Mouse (Mus musculus) heart, postnatal 4 days (tissue): ENCODE results near the gene Acvr2a. TPM values are rescaled to one million over a fixed set of nuclear protein-coding genes. Genes with fewer than 3 reads are reported as not detected.
A peak's percentile ranks its signal among the peaks of the same experiment; 100 is the strongest.
"Not testable (repeated sequence)": the region's sequence is repeated elsewhere in the genome, so short reads cannot be mapped to it uniquely, and the experiment has no call there.

Experiments
- DNase-seq: peaks from one replicate; pipeline ENCODE4 v3.0.0; 2021
- total RNA-seq, 2 experiments: library from RNA; stranded (reverse); gene quantifications; 2 replicates each; pipeline ENCODE4 v1.2.3; 2021

The Acvr2a gene
- 10 to 100 TPM; 18.9 to 19.7 TPM for total RNA-seq

- peak; percentile 93 for DNase-seq
Observed at GRCm38 (mm10) chr2:48813371-48814222, at the start of gene Acvr2a. Gene Acvr2a (plus strand): TSS chr2:48814109.

- DNase-seq, result no peak
Observed at GRCm38 (mm10) chr2:48766513-48766912, 47.4 kb upstream of the Acvr2a start.

- no peak for DNase-seq
Observed at GRCm38 (mm10) chr2:48767778-48768177, 46.1 kb upstream of the Acvr2a start.

GRCm38 (mm10) chr2:48768219-48768618 is 45.7 kb upstream of the Acvr2a start:
- no peak for DNase-seq

- no peak for DNase-seq
Observed at GRCm38 (mm10) chr2:48770100-48770499, 43.8 kb upstream of the Acvr2a start.

- no peak for DNase-seq
Observed at GRCm38 (mm10) chr2:48770634-48771033, 43.3 kb upstream of the Acvr2a start.

- DNase-seq, result no peak
Observed at GRCm38 (mm10) chr2:48775281-48775680, 38.6 kb upstream of the Acvr2a start.

GRCm38 (mm10) chr2:48788901-48789300 is 25.0 kb upstream of the Acvr2a start:
- no peak for DNase-seq

- DNase-seq, result peak; percentile 55
Observed at GRCm38 (mm10) chr2:48814223-48815038, 522 bp downstream of the Acvr2a start.

GRCm38 (mm10) chr2:48815039-48815590 is 1.2 kb downstream of the Acvr2a start:
- DNase-seq, result no peak

GRCm38 (mm10) chr2:48816141-48817028 is 2.5 kb downstream of the Acvr2a start:
- no peak for DNase-seq

GRCm38 (mm10) chr2:48825878-48826277 is 12.0 kb downstream of the Acvr2a start:
- no peak for DNase-seq

GRCm38 (mm10) chr2:48826380-48826779 is 12.5 kb downstream of the Acvr2a start:
- DNase-seq, result no peak

GRCm38 (mm10) chr2:48830492-48830891 is 16.6 kb downstream of the Acvr2a start:
- no peak for DNase-seq

GRCm38 (mm10) chr2:48832305-48832704 is 18.4 kb downstream of the Acvr2a start:
- no peak for DNase-seq

- no peak for DNase-seq
Observed at GRCm38 (mm10) chr2:48833884-48834450, 20.1 kb downstream of the Acvr2a start.

GRCm38 (mm10) chr2:48841611-48842470 is 27.9 kb downstream of the Acvr2a start:
- DNase-seq, result no peak

- DNase-seq, result no peak
Observed at GRCm38 (mm10) chr2:48846689-48847398, 32.9 kb downstream of the Acvr2a start.

GRCm38 (mm10) chr2:48865596-48865995 is 51.7 kb downstream of the Acvr2a start:
- not testable (repeated sequence) for DNase-seq
